Mouse (Mus musculus): Measurements from ENCODE around the gene Klf5. TPM values are rescaled to one million over a fixed set of nuclear protein-coding genes. Genes with fewer than 3 reads are reported as not detected.

The Klf5 gene
- polyA plus RNA-seq, 1 experiment: 52.0 TPM

DNA sequence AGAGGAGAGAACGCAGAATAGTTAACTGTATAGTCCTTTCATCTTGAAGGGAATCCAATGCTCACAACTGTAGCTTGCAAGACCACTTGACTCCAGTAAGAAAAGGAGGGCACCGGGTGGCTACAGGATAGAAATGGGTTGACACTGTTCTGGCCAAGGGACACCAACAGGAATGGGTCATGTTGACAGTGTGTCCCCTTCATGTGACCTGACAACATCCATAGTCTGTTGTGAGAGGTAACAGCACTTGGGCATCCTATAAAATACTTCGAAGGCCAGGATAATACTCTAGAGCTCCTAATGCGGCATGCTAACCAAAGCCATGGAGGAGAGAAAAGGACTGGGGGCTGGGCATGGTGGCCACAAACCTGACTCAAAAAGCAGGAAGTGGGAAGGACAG, 17.8 kb downstream of the Klf5 start:
- no peak overlapping the region for H3ac ChIP-seq (ENCODE audit: control insufficient read depth, insufficient read length)
- peaks cover 22% of the 10 kb centered on the region for H3K36me3 ChIP-seq (ENCODE audit: control insufficient read depth, insufficient read depth)
- H3K4me2 ChIP-seq (ENCODE audit: low read depth): no peak overlapping the region

DNA sequence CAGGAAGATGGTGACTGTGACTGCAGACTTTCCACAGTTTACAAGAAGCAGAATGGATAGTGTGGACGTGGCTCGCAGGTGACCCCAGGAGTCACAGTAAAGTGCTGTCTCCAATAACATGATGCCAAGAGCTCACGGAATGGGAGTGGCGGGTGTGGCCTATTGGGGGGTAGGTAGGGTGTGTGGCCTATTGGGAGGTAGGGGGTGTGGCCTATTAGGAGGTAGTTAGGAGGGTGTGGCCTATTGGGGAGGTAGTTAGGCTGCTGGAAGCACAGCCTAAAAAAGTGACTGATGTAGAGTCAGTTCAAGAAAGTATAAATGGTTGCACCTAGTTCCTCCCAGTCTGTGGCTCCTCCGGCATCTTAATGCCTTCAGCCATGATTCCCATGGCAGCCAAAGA, 22.2 kb downstream of the Klf5 start:
- no peak overlapping the region for H3K4me2 ChIP-seq (ENCODE audit: low read depth)
- peaks cover under 1% of the 10 kb centered on the region for H3K36me3 ChIP-seq (ENCODE audit: control insufficient read depth, insufficient read depth)
- no peaks in the 10 kb centered on the region for H3K27me3 ChIP-seq (ENCODE audit: control insufficient read depth, insufficient read depth, insufficient read length)
- H3K79me2 ChIP-seq (ENCODE audit: control insufficient read depth, insufficient read depth): no peaks in the 10 kb centered on the region
- TF ChIP-seq SRF (IDR thresholded peaks at IDR 0.05; ENCODE audit: control insufficient read depth, insufficient read length, low read depth): no peak
- H3ac ChIP-seq (ENCODE audit: control insufficient read depth, insufficient read length): no peak overlapping the region
- H3K4me3 ChIP-seq: no peak overlapping the region

More for the DNA sequence above, 17.8 kb downstream of the Klf5 start:
- H3K27me3 ChIP-seq (ENCODE audit: control insufficient read depth, insufficient read depth, insufficient read length): no peaks in the 10 kb centered on the region
- H3K79me2 ChIP-seq (ENCODE audit: control insufficient read depth, insufficient read depth): peaks cover 6% of the 10 kb centered on the region
- TF ChIP-seq POLR2AphosphoS2 (IDR thresholded peaks at IDR 0.05; ENCODE audit: insufficient read length, low read depth): peak; percentile 91
- TF ChIP-seq POLR2A (IDR thresholded peaks at IDR 0.05; ENCODE audit: insufficient read length, low read depth): peak; percentile 42
- no peak for TF ChIP-seq USF1 (IDR thresholded peaks at IDR 0.05; ENCODE audit: low read depth)
- H3K4me3 ChIP-seq: no peak overlapping the region

DNA sequence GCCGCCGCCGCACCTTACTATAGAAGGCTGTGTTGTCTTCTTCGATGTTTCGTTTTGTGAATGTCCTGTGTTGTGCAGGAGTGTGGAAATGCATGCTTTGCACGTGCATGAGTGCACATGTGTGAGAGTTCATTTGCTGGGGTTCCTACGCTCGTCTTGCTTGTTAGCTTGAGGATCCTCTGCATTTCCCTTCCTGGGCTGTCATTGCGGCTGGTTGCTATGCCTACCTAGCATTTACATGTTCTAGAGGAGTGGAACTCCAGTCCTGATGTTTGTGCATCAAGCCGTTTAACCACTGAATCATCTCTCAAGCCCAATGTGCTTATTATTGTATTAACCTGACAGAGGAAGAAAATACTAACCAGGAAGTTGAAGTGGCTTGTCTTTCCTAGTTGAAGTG, 24.9 kb downstream of the Klf5 start:
- TF ChIP-seq E2F4 (IDR thresholded peaks at IDR 0.05; ENCODE audit: insufficient read depth) (no peak), MYOG (IDR thresholded peaks at IDR 0.05; ENCODE audit: control insufficient read depth in 1 of 3, insufficient read depth in 1 of 3, insufficient read length in 2 of 3, low read depth in 2 of 3) (no peak)
- H3K79me2 ChIP-seq (ENCODE audit: control insufficient read depth, insufficient read depth): no peaks in the 10 kb centered on the region
- H3K4me2 ChIP-seq (ENCODE audit: low read depth): no peak overlapping the region
- H3ac ChIP-seq (ENCODE audit: control insufficient read depth, insufficient read length): no peak overlapping the region
- H3K4me3 ChIP-seq: no peak overlapping the region
- no peaks in the 10 kb centered on the region for H3K36me3 ChIP-seq (ENCODE audit: control insufficient read depth, insufficient read depth)
- no peaks in the 10 kb centered on the region for H3K27me3 ChIP-seq (ENCODE audit: control insufficient read depth, insufficient read depth, insufficient read length)

DNA sequence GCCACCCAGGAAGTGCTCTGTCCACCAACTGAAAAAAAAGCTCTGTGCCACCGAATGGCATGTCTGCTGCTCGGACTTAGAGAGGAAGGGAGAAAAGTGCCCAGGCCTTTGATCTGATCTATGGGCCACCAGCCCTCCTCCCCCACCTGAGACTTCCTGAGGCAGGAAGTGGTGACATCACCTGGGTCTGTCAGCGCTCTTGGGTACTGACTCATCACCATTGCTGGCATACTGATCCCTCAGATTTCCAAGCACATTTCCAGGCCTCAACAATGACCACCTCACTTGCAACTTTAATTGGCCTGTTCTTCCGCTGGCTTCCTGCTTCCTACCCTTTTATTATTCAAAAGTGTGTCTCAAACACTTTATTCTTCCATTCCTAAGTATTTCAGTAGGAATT, 26.0 kb downstream of the Klf5 start:
- Histone ChIP-seq H3K4me2 (ENCODE audit: low read depth) (no peak overlapping the region), H3K4me3 (no peak overlapping the region), H3K27me3 (ENCODE audit: control insufficient read depth, insufficient read depth, insufficient read length) (no peaks in the 10 kb centered on the region), H3ac (ENCODE audit: control insufficient read depth, insufficient read length) (no peak overlapping the region), H3K79me2 (ENCODE audit: control insufficient read depth, insufficient read depth) (no peaks in the 10 kb centered on the region), H3K36me3 (ENCODE audit: control insufficient read depth, insufficient read depth) (no peaks in the 10 kb centered on the region)
- TF ChIP-seq MYOD1 (IDR thresholded peaks at IDR 0.05; ENCODE audit: control insufficient read depth in 1 of 3, insufficient read length in 2 of 3, low read depth in 2 of 3) (peak in 1 of 3 experiments; percentile 18), MAX (IDR thresholded peaks at IDR 0.05; ENCODE audit: low read depth) (no peak)

DNA sequence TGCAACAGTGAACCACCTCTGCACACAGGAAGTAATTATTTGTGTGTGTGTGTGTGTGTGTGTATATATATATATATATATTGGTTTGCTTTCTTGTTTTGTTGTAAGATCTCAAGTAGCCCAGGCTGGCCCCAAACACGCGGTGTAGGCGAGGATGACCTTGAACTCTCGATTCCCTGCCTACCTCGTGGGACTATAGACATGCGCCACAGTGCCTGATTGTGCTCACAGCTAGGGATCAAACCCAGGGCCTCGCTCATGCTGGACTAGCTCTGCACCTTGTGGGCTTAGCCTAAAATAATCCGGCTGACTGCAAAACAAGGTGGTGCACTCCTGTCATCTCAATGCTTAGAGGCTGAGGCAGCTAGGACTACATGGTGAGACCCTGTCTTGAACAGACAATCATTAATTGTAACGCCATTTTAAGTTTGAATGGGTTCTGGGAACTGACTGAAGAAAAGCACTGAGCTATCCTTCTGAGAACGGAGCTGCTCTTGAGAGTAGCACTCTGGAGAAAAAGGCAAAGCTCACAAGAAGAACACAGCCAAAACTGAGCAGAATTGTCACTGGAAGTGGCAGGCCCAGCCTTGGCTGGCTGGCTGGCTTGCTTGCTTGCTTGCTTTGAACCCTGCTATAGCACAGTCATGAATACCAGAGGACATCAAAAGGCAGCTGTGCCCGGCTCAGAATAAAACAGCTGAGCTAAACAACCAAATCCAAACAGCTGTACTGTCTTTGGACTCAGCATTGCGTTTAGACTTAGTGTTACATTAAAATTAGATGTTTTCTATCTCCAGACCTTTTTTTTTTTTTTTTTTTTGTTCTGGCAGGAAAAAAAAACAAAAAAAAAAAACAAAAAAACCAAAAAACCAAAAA, 27.3 kb downstream of the Klf5 start:
- TF ChIP-seq TCF3 (IDR thresholded peaks at IDR 0.05; ENCODE audit: insufficient read length, low read depth) (no peak), POLR2AphosphoS2 (IDR thresholded peaks at IDR 0.05; ENCODE audit: insufficient read length, low read depth) (no peak), REST (IDR thresholded peaks at IDR 0.05; ENCODE audit: insufficient read depth, insufficient read length) (no peak), POLR2A (IDR thresholded peaks at IDR 0.05; ENCODE audit: insufficient read length, low read depth) (no peak), MAX (IDR thresholded peaks at IDR 0.05; ENCODE audit: low read depth) (no peak), CEBPB (IDR thresholded peaks at IDR 0.05; ENCODE audit: insufficient read depth, poor library complexity, severe bottlenecking) (no peak), MYOD1 (IDR thresholded peaks at IDR 0.05; ENCODE audit: control insufficient read depth in 1 of 3, insufficient read length in 2 of 3, low read depth in 2 of 3) (peak in 2 of 3 experiments; percentile 55 to 72), TCF12 (IDR thresholded peaks at IDR 0.05; ENCODE audit: insufficient read depth, poor library complexity, severe bottlenecking) (peak; percentile 15), E2F4 (IDR thresholded peaks at IDR 0.05; ENCODE audit: insufficient read depth) (no peak), MYOG (IDR thresholded peaks at IDR 0.05; ENCODE audit: control insufficient read depth in 1 of 3, insufficient read depth in 1 of 3, insufficient read length in 2 of 3, low read depth in 2 of 3) (peak in 1 of 3 experiments; percentile 88)
- Histone ChIP-seq H3K36me3 (ENCODE audit: control insufficient read depth, insufficient read depth) (no peaks in the 10 kb centered on the region), H3K4me3 (no peak overlapping the region), H3K27me3 (ENCODE audit: control insufficient read depth, insufficient read depth, insufficient read length) (no peaks in the 10 kb centered on the region), H3K4me2 (ENCODE audit: low read depth) (no peak overlapping the region), H3K79me2 (ENCODE audit: control insufficient read depth, insufficient read depth) (no peaks in the 10 kb centered on the region), H3ac (ENCODE audit: control insufficient read depth, insufficient read length) (no peak overlapping the region)

DNA sequence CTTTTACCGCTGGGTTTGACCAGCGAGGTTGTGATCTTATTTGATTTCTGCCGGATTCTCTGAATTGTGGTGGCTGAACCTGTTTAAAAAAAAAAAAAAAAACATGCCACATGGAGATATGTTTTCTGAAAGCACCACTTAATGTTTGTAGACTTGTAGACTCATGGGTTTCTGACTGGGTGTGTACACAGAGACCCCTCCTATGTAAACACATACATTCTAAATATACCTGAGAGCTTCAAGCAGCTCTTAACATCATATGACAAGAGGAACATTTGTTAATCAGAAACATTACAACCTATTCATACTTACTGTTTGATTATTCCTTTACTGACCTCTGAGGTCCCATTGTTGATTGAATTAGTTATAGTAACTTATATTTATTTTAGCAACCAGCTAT, 38.1 kb downstream of the Klf5 start:
- no peak for TF ChIP-seq E2F4 (IDR thresholded peaks at IDR 0.05; ENCODE audit: insufficient read depth)
- TF ChIP-seq REST (IDR thresholded peaks at IDR 0.05; ENCODE audit: insufficient read depth, insufficient read length): no peak
- TF ChIP-seq POLR2A (IDR thresholded peaks at IDR 0.05; ENCODE audit: insufficient read length, low read depth): no peak
- no peak for TF ChIP-seq MYOD1 (IDR thresholded peaks at IDR 0.05; ENCODE audit: control insufficient read depth in 1 of 3, insufficient read length in 2 of 3, low read depth in 2 of 3)
- TF ChIP-seq TCF3 (IDR thresholded peaks at IDR 0.05; ENCODE audit: insufficient read length, low read depth): no peak
- TF ChIP-seq USF1 (IDR thresholded peaks at IDR 0.05; ENCODE audit: low read depth): no peak
- no peak for TF ChIP-seq SRF (IDR thresholded peaks at IDR 0.05; ENCODE audit: control insufficient read depth, insufficient read length, low read depth)
- TF ChIP-seq MAX (IDR thresholded peaks at IDR 0.05; ENCODE audit: low read depth): no peak
- no peak for TF ChIP-seq POLR2AphosphoS2 (IDR thresholded peaks at IDR 0.05; ENCODE audit: insufficient read length, low read depth)
- no peaks in the 10 kb centered on the region for H3K79me2 ChIP-seq (ENCODE audit: control insufficient read depth, insufficient read depth)
- H3K27me3 ChIP-seq (ENCODE audit: control insufficient read depth, insufficient read depth, insufficient read length): no peaks in the 10 kb centered on the region

More for the DNA sequence above, 38.1 kb downstream of the Klf5 start:
- Histone ChIP-seq H3K4me3 (no peak overlapping the region), H3K4me2 (ENCODE audit: low read depth) (no peak overlapping the region), H3K36me3 (ENCODE audit: control insufficient read depth, insufficient read depth) (no peaks in the 10 kb centered on the region), H3ac (ENCODE audit: control insufficient read depth, insufficient read length) (no peak overlapping the region)
